Mouse (Mus musculus) c-Kit-positive CD71-positive TER-119-positive erythroid progenitor cells, embryonic 14.5 days (primary cell): ENCODE results near the gene Olfr345.

Experiments
- DNase-seq: peaks from one replicate; pipeline ENCODE4 v3.0.0-alpha.2; 2013; ENCODE audit warnings: low spot score

Gene Olfr345

GRCm38 (mm10) chr2:36639741-36640140 lies at the start of gene Olfr345:
Olfr345 (plus strand) TSS chr2:36640041.
- no peak for DNase-seq

GRCm38 (mm10) chr2:36685488-36685887 lies 45.6 kb downstream of the Olfr345 start, which contains the start of gene Olfr346:
Olfr346 (plus strand) TSS chr2:36685788.
- DNase-seq = no peak
